Mouse (Mus musculus) brain, embryonic 14.5 days (tissue): Measurements from ENCODE around the gene Notch2. TPM values are rescaled to one million over a fixed set of nuclear protein-coding genes. Genes with fewer than 3 reads are reported as not detected.

Experiments
- DNase-seq: peaks from one replicate; pipeline ENCODE4 v3.0.0-alpha.2; 2011; ENCODE audit warnings: low read depth
- CTCF ChIP-seq: fragments of 200-500 bp; IDR thresholded peaks from 2 replicates; pipeline ENCODE4 v1.5.1; 2012; ENCODE audit warnings: inconsistent platforms, mild to moderate bottlenecking, moderate library complexity, borderline replicate concordance; ENCODE audit not compliant: insufficient read depth, insufficient read length; ENCODE audit errors: extremely low read depth
- POLR2A ChIP-seq: fragments of 200-500 bp; IDR thresholded peaks from 2 replicates; pipeline ENCODE4 v1.6.1; 2012; ENCODE audit warnings: mild to moderate bottlenecking, inconsistent platforms, borderline replicate concordance; ENCODE audit not compliant: poor library complexity, insufficient read depth, insufficient read length, severe bottlenecking; ENCODE audit errors: extremely low read depth
- polyA plus RNA-seq: library from polyadenylated mRNA; depleted of rRNA; stranded (reverse); fragments of >200 nt; gene quantifications from 2 replicates; pipeline ENCODE4 v1.2.3, GENCODE M21; 2012

Gene Notch2
- polyA plus RNA-seq, 1 experiment, result 18.2 TPM

DNA sequence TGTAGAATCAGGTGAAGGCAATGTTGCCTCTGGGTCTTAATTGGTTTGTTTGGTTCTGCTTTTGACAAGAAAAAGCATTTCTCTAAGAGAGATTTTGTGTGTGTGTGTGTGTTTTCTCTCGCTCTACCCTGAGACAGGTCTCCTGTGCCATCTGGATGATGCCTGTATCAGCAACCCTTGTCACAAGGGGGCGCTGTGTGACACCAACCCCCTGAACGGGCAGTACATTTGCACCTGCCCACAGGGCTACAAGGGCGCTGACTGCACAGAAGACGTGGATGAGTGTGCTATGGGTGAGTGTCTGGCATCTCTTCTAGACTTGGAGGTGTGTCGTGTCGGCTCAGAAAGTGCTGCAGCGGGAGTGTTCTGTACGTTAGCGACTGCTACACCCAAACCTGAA lies 86.0 kb downstream of the Notch2 start:
- TF ChIP-seq CTCF (peak; percentile 12; the same call in 1 of the 2 replicates), POLR2A (no peak)
- DNase-seq, result no peak

DNA sequence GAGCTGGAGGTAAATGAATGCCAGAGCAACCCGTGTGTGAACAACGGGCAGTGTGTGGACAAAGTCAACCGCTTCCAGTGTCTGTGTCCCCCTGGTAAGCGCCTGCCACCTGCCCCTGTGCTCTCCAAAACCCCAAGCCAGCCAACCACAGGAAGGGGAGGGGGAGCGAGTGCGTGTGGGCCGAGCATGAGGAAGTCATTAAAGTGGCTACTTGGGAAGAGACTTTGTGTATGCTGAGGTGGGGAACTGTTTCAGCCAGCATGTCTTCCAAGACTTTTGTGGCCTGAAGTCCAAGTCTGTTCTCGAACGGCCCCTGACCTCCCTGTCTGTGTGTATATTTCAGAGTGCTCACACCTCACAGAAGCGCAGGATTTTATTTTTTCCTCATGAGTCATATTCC lies 88.2 kb downstream of the Notch2 start:
- no peak for TF ChIP-seq POLR2A
- no peak for TF ChIP-seq CTCF
- DNase-seq, result no peak

DNA sequence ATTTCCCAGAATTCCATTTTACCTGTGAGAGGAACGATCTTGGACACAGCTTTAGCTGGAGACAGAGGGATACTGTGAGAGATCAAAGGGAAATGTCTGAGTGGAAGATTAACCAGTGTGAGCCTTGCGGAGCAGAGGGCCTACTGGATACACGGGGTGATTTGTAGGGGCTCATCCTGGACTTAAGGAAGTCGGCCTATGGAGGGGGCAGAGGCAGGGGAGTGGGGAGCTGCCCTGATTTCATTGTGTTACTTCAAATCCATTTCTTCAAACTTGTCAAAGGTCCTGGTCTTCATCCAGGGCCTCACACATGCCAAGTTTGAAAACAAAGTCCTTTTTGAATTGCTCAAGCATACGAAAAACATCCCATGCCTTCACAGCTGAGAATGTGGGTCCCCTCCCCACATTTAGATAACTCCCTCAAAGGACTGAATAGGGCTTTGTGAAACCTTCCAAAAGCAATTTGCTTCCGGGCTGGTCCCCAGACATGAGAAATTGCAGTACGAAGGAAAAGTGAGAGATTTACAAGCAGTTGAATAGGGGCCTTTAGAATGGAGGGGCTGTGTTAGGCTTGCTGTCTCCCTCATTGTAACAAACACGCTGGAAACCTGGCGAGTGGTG lies 91.6 kb downstream of the Notch2 start:
- DNase-seq, result peak; percentile 95
- TF ChIP-seq CTCF (no peak), POLR2A (no peak)

DNA sequence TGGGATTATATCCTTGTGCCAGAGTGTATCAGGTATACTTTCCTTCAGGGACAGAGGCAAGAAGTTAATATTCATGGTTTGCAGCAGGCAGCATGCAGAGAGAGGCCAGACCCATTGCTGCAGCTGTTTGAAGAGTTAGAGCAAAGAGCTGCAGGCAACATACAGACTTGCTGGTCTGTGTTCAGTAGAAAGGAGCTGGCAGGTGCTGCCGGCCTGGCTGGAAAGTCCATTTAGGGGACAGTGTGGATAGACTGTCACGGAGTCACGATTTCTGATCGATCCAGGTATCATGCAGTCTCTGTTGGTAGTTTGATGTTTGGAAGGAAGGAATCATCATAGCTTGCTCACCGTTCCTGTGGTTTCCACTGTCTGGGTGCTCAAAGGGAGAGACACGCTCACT lies 92.2 kb downstream of the Notch2 start:
- DNase-seq, result no peak
- TF ChIP-seq POLR2A, result no peak
- TF ChIP-seq CTCF, result no peak

DNA sequence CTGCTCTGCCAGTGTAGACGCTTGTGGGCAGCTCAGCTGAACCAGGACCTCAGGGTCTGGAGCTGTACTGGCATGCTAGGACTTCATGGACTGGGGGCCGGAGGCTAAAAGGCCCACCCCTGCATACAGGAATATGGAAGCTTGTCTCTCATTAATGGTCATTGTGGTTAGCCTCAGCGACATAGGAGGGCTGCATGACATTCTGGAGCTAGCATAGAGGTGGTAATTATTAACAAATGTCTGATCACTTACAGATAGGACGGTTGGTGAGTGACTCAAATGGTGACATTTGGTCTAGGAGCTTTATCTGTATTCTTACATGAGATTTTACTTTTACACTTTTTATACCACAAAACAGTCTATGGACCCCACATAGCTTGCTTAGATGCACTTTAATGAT lies 92.8 kb downstream of the Notch2 start:
- TF ChIP-seq CTCF (no peak), POLR2A (no peak)
- DNase-seq, result no peak

DNA sequence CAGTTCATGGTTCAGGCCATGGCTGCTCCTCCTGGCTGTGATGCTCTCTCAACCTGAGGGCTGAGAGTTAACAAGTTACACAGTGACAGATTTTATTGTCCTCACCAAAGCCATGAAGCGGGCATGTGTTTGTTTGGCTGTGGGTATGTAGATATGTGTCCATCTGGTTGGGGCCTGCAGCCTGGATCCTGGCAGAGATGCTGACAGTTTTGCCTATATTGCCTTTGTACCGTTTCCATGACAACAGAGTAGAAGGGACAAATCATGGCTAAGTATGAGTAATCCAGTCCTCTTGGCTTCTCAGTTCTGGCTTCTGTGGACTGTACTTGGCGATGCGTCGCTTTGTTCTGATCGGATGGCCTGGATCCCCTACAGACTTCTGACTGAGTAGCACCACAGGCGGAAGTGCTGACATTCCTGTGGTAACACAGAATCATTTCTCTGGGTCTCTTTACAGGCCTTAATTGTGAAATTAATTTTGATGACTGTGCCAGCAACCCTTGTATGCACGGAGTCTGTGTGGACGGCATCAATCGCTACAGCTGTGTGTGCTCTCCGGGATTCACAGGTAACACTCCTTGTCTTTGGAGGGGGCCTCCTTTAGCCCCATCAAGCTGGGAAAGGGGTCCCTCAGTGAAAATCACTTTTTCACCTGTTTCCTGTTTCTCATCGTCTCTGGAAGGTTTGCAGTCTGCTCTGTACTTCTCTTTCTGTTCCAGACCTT lies 93.4 kb downstream of the Notch2 start:
- peak; percentile 94 for DNase-seq
- TF ChIP-seq POLR2A, result no peak
- TF ChIP-seq CTCF, result no peak

DNA sequence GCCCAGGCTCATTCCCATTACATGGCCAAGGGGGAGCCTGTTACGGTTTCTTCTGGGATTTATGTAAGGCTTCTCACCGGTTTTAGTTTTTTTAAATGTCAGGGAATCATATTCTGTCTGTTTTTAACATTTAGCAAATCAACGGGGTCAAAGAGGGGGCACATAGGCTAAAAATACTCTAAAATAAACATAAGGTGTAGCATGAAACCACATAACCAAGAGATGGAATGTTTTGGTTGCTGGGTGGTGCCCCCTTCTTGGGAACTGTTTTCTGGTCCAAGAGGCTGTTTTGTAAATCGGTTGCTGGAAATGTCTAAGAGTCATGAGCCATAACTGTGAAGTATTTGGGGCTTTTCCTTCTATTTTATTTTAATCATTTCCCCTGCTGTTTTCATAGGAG lies 95.1 kb downstream of the Notch2 start:
- TF ChIP-seq CTCF (no peak), POLR2A (no peak)
- DNase-seq, result no peak

DNA sequence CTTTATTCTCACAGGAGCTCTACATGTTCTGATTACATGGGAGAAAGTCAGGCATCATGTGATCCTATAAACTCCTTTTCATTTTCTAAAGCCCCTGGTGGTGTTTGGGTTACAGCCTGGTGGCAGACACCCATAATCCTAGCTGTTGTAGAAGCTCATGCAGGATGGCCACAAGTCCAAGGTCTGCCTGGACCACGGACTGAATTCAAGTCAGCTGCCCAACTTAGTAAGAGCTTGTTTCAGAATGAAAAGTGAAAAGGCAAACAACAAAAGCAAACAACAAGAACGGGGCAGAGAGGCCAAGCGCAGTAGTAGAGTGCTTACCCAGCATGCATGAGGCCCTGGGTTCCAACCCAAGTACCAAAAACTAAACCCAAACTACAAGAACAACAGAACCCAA lies 95.5 kb downstream of the Notch2 start:
- TF ChIP-seq POLR2A (no peak), CTCF (no peak)
- no peak for DNase-seq

DNA sequence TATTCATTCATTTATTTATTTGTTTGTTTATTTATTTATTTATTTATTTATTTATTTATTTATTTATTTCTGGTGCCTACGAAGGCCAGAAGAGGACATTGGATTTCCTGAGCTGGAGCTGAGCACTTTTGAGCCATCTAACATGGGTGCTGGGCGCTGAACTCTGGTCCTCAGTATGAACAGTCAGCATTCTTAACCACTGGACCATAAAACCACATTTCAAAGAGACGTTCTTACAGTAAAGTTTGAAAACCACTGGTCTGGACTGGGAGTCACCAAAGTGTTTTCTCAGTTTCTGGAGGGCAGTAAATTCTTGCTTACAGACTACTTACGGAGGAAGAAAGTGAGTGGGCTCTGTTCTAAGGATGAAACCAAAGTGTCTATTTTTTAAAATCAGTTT lies 97.3 kb downstream of the Notch2 start:
- TF ChIP-seq CTCF, result no peak
- TF ChIP-seq POLR2A, result no peak
- no peak for DNase-seq

DNA sequence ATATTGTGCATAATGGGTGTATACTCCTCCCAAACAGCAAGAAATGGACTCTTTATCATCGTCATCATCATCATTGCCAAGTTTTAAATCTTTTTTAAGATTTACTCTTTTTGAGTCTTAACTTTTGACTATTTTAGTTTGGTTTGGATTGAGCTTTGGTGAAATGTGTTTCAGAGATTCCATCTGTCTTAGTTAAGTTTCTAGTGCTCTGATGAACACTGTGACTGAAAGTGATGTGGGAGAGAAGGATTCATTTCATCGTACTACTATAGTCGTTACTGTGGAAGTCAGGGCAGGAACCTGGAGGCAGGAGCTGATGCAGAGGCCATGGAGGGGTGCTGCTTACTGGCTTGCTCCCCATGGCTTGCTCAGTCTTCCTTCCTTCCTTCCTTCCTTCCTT lies 104.9 kb downstream of the Notch2 start:
- no peak for TF ChIP-seq POLR2A
- TF ChIP-seq CTCF, result no peak
- DNase-seq, result no peak

DNA sequence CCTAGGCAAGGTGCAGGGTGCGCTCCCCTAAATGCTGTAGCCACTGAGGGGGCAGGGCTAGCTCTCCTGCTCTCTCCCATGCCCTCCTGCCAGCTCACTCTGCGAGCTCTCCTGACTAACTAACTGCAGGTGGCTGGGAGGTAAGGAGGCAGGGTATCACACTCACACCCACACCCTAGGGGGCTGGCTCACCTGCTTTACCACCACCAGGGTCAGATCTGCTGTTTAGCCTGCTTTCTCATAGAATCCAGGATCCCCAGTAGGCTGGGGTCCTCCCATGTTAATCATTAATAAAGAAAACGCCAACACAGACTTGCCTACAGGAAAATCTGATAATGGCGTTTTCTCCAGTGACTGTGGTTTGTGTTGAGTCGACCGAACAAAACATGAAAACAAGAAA lies 106.0 kb downstream of the Notch2 start:
- no peak for TF ChIP-seq CTCF
- no peak for TF ChIP-seq POLR2A
- DNase-seq, result no peak

DNA sequence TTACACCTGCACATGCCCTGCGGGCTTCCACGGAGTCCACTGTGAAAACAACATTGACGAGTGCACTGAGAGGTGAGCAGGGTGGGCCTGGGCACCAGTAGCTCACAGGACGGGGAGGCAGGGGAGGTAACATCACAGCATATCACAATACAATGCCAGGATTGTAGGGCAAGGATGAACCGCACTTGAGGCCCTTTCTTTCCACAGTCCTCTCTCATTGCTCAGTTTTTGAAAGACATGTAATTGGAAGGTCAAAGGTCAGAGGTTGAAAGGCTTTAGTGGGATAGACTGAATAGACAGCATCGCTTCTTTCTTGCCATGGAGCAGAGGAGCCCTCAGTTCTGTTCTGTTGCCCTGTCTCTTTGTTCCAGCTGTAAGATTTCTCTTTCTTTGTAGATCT lies 107.6 kb downstream of the Notch2 start:
- no peak for DNase-seq
- TF ChIP-seq POLR2A (no peak), CTCF (no peak)
